Mouse (Mus musculus) embryo, embryonic 11 days (tissue): ENCODE results near the gene Pgghg.

Experiments used
- DNase-seq: peaks from one replicate; pipeline ENCODE4 v3.0.0-alpha.2; 2015

Gene Pgghg

GRCm38 (mm10) chr7:140991117-140991689 lies 50.0 kb downstream of the Pgghg start:
- DNase-seq = no peak
